Mouse (Mus musculus) liver, embryonic 18 days (tissue): ENCODE data around the gene Il13ra2. TPM values are rescaled to one million over a fixed set of nuclear protein-coding genes. Genes with fewer than 3 reads are reported as not detected.

ENCODE experiments used
- polyA plus RNA-seq: library from polyadenylated mRNA; depleted of rRNA; stranded (reverse); fragments of >200 nt; gene quantifications from 2 replicates; pipeline ENCODE4 v1.2.3, GENCODE M21; 2012; rRNA removed

The Il13ra2 gene
- polyA plus RNA-seq: 0.07 and 0.17 TPM in 2 replicates

GRCm38 (mm10) chrX:147429129-147429528 is at the start of gene Il13ra2:
TSS of gene Il13ra2 (minus strand) at chrX:147429192.

GRCm38 (mm10) chrX:147453610-147454009 is 24.6 kb upstream of the Il13ra2 start, which contains the start of gene Vmn1r239-ps:
TSS of gene Vmn1r239-ps (minus strand) at chrX:147453710.

Other genes with a start within 250 kb of the Il13ra2 start
- gene Vmn1r239-ps, start 24.5 kb upstream of the Il13ra2 start, polyA plus RNA-seq: not detected in 2 replicates
- gene Lrch2, start 124.9 kb upstream of the Il13ra2 start, polyA plus RNA-seq: 0.26 and 0.30 TPM in 2 replicates